Mouse (Mus musculus): ENCODE data around the gene Tmeff2. TPM values are rescaled to one million over a fixed set of nuclear protein-coding genes. Genes with fewer than 3 reads are reported as not detected.

The Tmeff2 gene
- polyA plus RNA-seq (2017; shearing (Covaris generic)) = not detected

DNA sequence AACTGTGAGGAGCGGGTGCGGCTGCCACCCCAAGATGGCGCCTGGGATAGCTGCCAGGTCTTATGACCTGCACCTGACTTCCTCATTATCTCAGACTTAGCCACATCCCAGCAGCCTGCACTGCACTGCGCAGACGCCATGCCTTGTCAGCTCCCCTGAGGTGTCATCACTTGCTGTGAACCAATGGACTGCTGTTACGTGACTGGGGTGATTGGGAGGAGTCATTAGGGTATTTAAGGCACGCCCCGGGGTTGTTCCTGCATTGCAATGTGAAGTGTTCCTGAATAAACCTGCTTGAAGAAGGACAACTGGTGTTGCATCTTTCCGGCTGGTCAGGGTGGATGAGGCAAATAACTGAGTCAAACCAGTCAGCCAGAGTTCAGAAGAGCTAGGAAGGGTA lies at the start of gene Tmeff2:
Gene Tmeff2, plus strand, starts transcription at position 262 of the 400 bp plus-strand sequence.

